Mouse (Mus musculus) C2C12 (cell line): Measurements from ENCODE around the gene Dcaf6. TPM values are rescaled to one million over a fixed set of nuclear protein-coding genes. Genes with fewer than 3 reads are reported as not detected.
A peak's percentile ranks its signal among the peaks of the same experiment; 100 is the strongest.

Experiments used
- H3K27me3 ChIP-seq: one replicate; pipeline ENCODE4 v1.6.1; 2011; ENCODE audit not compliant: control insufficient read depth, insufficient read depth, insufficient read length
- H3K36me3 ChIP-seq: one replicate; pipeline ENCODE4 v1.6.1; 2011; ENCODE audit not compliant: control insufficient read depth, insufficient read depth
- H3K4me3 ChIP-seq: one replicate; pipeline ENCODE4 v1.5.1; 2011; ENCODE audit warnings: mild to moderate bottlenecking, control low read depth; ENCODE audit not compliant: poor library complexity, insufficient read depth, severe bottlenecking
- H3K79me2 ChIP-seq: one replicate; pipeline ENCODE4 v1.6.1; 2011; ENCODE audit not compliant: control insufficient read depth, insufficient read depth
- H3K79me3 ChIP-seq: one replicate; pipeline ENCODE4 v1.6.1; 2011; ENCODE audit warnings: low read depth, control low read depth
- H3ac ChIP-seq: one replicate; pipeline ENCODE3; 2011; ENCODE audit warnings: low read depth; ENCODE audit not compliant: control insufficient read depth, insufficient read length
- CEBPB ChIP-seq: IDR thresholded peaks from one replicate; pipeline ENCODE4 v1.6.1; 2011; ENCODE audit warnings: low read depth, mild to moderate bottlenecking, control low read depth, moderate library complexity
- CTCF ChIP-seq: IDR thresholded peaks from one replicate; pipeline ENCODE4 v1.5.1; 2011; ENCODE audit not compliant: control insufficient read depth, insufficient read depth, insufficient read length
- FOSL1 ChIP-seq: IDR thresholded peaks from one replicate; pipeline ENCODE4 v1.8.0; 2011; ENCODE audit warnings: mild to moderate bottlenecking, low read length; ENCODE audit not compliant: poor library complexity, insufficient read depth, severe bottlenecking
- MAX ChIP-seq: IDR thresholded peaks from one replicate; pipeline ENCODE4 v1.6.1; 2011; ENCODE audit warnings: mild to moderate bottlenecking, control low read depth
- MYOD1 ChIP-seq: IDR thresholded peaks from one replicate; pipeline ENCODE4 v1.6.1; 2011; ENCODE audit warnings: low read depth; ENCODE audit not compliant: control insufficient read depth, insufficient read length
- MYOG ChIP-seq: IDR thresholded peaks from one replicate; pipeline ENCODE4 v1.6.1; 2011; ENCODE audit not compliant: control insufficient read depth, insufficient read length; ENCODE audit errors: extremely low read depth
- USF1 ChIP-seq: IDR thresholded peaks from one replicate; pipeline ENCODE4 v1.6.1; 2011; ENCODE audit warnings: low read depth, mild to moderate bottlenecking, control low read depth, moderate library complexity
- polyA plus RNA-seq: library from polyadenylated mRNA; unstranded; fragments of >200 nt; fragmentation: generic; extraction: Trizol; gene quantifications from one replicate; pipeline ENCODE4 v1.2.1, GENCODE M21; 2012; ENCODE audit warnings: missing spikeins

Dcaf6 gene
- polyA plus RNA-seq, 1 experiment, result 7.1 TPM

GRCm38 (mm10) chr1:165282222-165282966, 177.9 kb downstream of the Dcaf6 start:
- Histone ChIP-seq H3ac (peak overlapping the region; percentile 85), H3K79me2 (no peaks in the 10 kb centered on the region), H3K4me3 (peak overlapping the region; percentile 50), H3K36me3 (no peaks in the 10 kb centered on the region), H3K79me3 (no peaks in the 10 kb centered on the region), H3K27me3 (no peaks in the 10 kb centered on the region)
- TF ChIP-seq MYOG (no peak), USF1 (no peak), FOSL1 (no peak), MYOD1 (no peak), MAX (no peak), CEBPB (no peak), CTCF (no peak)

- Histone ChIP-seq H3K27me3 (no peaks in the 10 kb centered on the region), H3K36me3 (no peaks in the 10 kb centered on the region), H3ac (peak overlapping the region; percentile 85), H3K79me2 (no peaks in the 10 kb centered on the region), H3K79me3 (no peaks in the 10 kb centered on the region), H3K4me3 (peak overlapping the region; percentile 50)
- TF ChIP-seq MAX (peak; percentile 65), CEBPB (no peak), MYOG (no peak)
Measured at GRCm38 (mm10) chr1:165281351-165282221, 178.7 kb downstream of the Dcaf6 start.

DNA sequence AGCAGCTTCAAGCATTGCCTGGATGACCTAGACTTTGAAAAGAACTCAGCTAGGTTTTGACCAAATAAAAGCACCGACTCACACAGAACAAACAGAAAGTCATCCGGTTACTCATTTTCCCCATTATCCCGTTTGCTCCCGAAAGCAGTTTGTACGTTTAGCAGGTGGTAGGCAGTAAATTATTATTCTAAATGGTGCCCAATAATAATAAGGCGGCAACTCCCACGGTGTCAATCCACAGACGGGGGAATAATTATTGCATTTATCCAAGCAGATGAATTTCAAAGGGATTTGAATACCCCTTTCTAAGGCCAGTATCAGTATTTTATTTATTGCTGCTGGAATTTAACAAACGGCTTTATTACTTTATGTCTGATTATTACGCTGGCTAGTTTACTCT, 179.5 kb downstream of the Dcaf6 start:
- Histone ChIP-seq H3K79me3 (no peaks in the 10 kb centered on the region), H3ac (no peak overlapping the region), H3K4me3 (no peak overlapping the region), H3K36me3 (no peaks in the 10 kb centered on the region), H3K27me3 (no peaks in the 10 kb centered on the region), H3K79me2 (no peaks in the 10 kb centered on the region)
- no peak for TF ChIP-seq MYOG

Other genes starting within 250 kb of the Dcaf6 start
- 31.3 TPM for gene Tiprl, start 223.5 kb downstream of the Dcaf6 start, polyA plus RNA-seq
- 4.0 TPM for gene Gpr161, start 164.7 kb downstream of the Dcaf6 start, polyA plus RNA-seq
- gene Mpc2, start 162 bp upstream of the Dcaf6 start, polyA plus RNA-seq, result 66.8 TPM
- gene Adcy10, start 24.7 kb upstream of the Dcaf6 start, polyA plus RNA-seq, result not detected
- gene Mpzl1, start 174.1 kb upstream of the Dcaf6 start, polyA plus RNA-seq, result 32.1 TPM
- 0.05 TPM for gene Rcsd1, start 249.3 kb upstream of the Dcaf6 start, polyA plus RNA-seq